Mouse (Mus musculus): ENCODE measurements around the gene Rab3b.
"Not testable (repeated sequence)": the region's sequence is repeated elsewhere in the genome, so short reads cannot be mapped to it uniquely, and the experiment has no call there.

Rab3b gene

DNA sequence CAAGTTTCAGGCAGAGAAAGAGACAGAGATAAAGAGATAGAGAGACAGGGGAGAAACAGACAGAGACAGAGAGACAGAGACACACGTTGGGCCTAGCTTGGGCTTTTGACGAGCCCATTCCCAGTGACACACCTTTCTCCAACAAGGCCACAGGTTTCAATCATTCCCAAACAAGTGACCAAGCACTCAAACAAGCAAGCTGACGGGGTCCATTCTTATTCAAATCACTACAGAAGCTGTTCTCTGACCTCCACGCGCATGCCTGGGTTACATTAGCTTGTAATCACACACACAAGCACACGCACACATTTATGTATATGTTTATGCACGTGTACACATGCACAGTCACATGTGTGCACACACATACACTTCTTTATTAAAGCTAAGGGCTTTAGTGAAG is 21.6 kb downstream of the Rab3b start:
- DNase-seq: no peak

GRCm38 (mm10) chr4:108902886-108903285 is 24.0 kb downstream of the Rab3b start:
- DNase-seq: no peak

GRCm38 (mm10) chr4:108903346-108903745 is 24.5 kb downstream of the Rab3b start:
- DNase-seq: no peak

- no peak for DNase-seq
Observed at GRCm38 (mm10) chr4:108904076-108904475, 25.2 kb downstream of the Rab3b start.

GRCm38 (mm10) chr4:108904790-108905189 is 25.9 kb downstream of the Rab3b start:
- DNase-seq: no peak

DNA sequence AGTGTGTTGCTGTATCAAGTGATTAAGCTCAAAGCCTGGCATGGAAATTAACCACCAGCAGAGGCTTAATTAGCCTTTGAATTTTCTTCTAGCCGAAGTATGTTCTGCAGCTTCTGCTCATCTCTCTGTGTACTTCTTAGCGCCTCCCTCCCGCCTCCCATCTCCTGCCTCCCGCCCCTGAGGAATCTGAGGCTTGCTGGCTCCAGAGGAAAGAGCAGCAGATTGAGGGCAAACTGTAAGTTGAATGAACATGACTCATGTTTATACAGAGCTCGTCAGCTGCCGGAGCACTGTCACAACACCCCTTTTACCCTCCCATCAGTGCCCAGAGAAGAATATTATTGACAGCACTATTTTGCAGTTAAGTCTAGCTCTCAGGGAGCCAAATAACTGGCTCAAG is 27.0 kb downstream of the Rab3b start:
- no peak for DNase-seq

- peak; percentile 3 for DNase-seq
Observed at GRCm38 (mm10) chr4:108907475-108907874, 28.6 kb downstream of the Rab3b start.

DNA sequence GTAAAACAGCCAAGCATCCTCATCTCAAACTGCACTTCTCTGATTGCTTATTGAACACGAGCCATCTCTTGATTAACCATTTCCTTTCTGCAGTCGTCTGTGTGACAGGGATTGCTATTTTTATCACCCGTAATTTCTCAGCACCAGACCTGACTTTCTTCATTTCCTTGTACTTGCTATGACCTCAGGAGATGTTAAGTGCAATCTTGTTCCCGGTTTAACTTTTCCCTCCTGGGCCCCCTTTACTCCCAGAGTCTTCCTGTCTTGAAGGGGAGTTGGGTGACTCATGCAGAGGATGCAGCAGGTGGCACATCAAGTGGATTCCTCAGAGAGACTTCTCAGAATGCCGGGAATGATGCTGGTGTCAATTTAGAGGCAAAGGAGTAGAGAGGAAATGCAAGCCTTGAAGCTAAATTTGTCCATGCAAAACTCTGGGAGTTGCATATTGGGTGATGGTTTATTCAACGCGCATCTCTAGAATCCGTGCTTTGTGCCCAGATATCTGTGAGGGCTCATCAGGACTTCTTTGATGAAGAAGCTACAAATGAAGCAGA is 31.1 kb downstream of the Rab3b start:
- DNase-seq: no peak

DNA sequence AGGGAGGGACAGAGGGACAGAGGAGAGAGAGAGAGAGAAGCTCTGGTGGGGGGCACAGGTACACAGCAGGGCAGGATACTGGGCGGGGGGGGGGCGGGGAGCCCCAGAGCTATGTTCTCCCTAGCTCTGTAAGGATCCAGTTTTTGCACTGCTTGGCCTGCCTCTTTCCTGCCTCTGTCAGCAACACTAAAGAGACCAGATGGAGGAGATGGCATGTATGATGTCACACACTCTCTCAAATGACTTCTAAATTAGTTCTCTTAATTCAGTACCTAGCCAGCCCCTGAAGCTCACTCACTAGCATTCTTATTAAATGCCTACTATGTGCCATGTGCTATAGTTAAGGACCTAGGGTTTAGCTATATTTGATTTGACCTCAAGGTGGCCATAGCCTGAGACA is 33.0 kb downstream of the Rab3b start:
- DNase-seq: no peak

- DNase-seq: no peak
Observed at GRCm38 (mm10) chr4:108913180-108913579, 34.3 kb downstream of the Rab3b start.

- DNase-seq: no peak
Observed at GRCm38 (mm10) chr4:108914391-108914790, 35.5 kb downstream of the Rab3b start.

GRCm38 (mm10) chr4:108915101-108915500 is 36.2 kb downstream of the Rab3b start:
- DNase-seq: no peak

DNA sequence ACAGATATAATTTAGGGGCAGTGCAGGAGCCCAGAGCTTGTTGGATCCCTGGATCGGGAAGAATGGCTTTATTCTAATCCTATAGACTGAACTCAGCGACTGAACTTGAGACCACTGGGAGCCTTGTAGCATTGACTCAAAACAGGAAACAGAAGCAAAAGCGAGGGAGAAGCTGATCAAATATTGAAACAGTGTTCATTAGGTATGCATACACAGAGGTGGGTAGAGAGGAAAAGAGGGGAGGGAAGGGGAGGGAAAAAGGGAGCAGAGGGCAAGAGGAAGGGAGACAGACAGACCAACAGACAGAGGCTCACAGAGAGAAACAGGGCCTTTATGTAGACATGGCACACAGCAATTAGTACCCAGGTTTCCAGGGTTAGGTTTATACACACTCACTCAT is 38.8 kb downstream of the Rab3b start:
- DNase-seq: no peak

GRCm38 (mm10) chr4:108927945-108928344 is 49.1 kb downstream of the Rab3b start:
- DNase-seq: not testable (repeated sequence)

DNA sequence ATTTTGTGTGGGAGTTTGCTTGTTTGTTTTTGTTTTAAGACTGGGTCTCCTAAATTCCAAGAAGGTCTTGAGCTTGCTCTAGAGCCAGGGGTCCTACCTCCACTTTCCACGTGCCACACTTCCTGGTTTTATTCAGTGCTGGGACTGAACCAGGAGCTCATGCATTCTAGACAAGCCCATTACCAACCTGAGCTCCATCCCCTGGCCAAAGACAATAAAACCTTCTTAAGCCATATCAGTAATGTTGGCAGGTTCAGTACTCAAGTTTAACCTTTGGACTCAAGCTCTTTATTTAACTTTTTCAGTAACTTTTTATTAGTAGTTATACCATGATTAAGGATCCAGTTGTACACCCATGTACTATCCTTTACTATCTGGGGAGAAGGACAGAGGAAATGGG is 54.3 kb downstream of the Rab3b start:
- DNase-seq: no peak

GRCm38 (mm10) chr4:108934856-108935255 is 56.0 kb downstream of the Rab3b start:
- no peak for DNase-seq

GRCm38 (mm10) chr4:108937848-108938771 is 59.2 kb downstream of the Rab3b start:
- DNase-seq: no peak

- DNase-seq: no peak
Observed at GRCm38 (mm10) chr4:108940681-108941473, 62.0 kb downstream of the Rab3b start.

- no peak for DNase-seq
Observed at GRCm38 (mm10) chr4:108942171-108942570, 63.3 kb downstream of the Rab3b start.

DNA sequence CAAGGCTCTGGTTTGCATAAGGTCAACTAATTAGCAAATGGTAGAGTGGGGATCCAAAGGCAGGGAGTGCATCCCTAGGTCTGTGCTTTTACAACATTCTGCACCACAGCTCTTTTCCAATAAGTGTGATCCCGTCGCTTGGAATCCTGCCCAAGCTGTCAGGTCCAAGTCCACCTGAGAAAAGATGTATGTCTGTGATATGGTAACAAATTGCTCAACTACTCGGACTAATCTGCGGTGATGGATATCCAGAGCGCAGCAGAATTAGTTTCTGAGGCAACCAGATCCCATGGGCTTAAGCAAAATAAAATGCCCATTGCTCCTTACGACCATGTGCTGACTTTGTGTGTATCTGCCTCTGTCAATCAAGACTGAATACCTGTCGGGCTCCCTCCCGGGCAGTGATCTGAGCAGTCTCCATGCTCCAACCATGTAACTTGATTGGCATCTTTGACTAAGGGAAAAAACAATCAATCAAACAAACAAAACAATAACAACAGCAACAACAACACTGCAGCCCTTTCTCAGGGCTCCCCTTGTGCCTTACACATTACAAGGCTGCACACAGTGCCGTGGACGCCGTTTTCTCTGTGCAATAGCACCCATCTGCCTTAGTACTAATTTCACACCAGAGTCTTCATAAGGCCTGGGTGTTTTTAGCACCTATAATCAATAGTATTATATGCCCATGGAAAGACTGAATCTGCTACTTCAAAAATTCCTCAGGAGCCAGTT is 64.3 kb downstream of the Rab3b start:
- no peak for DNase-seq

DNA sequence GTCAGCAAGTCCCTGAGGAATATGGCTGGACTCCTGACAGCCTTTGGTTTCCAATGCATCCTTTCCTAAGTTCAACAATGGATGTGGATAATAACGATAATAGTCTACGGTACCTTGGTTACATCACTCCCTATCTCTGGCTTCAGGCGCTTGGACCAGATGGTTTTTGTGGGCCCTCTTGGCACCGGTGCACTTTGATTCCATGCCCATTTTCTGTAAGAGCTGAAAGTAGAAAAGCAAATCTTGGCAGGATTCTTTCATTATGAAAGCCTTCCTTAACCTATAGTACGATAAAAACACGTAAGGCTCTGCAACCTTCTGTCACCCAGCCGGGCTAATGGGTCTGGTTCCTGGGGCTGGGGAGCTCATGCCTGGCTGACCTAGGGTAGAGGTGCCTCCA is 70.3 kb downstream of the Rab3b start:
- DNase-seq: no peak

DNA sequence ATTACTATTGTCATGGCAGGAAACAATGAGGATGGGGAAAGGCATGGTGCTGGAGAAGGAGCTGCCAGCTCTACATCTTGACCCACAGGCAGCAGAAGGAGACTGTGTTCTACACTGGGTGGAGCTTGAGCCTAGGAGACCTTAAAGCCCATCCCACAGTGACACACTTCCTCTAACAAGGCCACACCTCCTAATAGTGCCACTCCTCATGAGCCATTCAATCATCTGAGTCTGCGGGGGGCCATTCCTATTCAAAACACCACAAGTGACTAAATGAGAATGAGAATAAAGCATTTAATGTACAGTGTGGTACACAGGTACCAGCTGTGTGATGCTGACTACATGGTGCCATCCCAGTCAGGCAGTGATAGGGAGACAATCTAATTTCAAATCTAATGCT is 71.3 kb downstream of the Rab3b start:
- DNase-seq: no peak

DNA sequence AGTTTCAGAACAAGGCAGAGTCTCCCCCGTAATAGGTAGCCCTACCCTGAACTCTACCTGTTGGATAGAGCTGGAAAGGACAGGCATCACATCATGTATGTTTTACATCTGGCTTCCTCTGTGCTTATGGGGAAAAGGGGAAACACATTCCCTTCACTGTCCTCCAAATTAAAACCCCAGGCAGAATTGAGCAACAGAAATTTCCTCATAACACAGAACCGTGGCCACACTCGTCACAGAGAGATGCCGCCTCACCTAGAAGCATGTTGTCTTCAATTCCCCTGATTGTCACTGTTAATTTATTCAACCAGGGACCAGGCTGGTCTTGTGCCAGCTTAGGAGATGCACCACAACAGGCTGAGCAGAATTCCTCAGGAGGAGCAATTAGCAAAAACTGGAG is 72.8 kb downstream of the Rab3b start:
- DNase-seq: no peak

Data from lung, postnatal 36 days (tissue).